Mouse (Mus musculus): ENCODE data around the gene Olfr461.

DNA sequence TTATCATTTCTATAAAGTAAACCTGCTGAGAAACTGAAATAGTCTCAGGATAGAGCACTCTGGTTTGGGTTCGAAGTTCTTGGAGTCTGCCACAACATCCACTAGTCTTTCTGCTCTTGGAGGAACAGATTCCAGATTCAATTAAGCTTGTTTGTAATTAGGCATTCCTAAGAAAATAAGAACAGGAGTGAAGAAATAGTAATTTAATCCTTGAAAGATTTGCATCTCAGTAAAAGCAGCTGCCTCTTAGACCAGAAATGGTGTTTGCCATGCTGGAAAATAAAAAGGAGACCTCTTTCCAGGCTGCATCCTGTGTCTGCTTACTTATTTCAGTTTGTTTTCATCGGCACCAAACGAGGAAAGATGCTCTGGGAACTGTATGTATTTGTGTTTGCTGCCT lies 61.6 kb downstream of the Olfr461 start, which contains the start of gene Tas2r108:
- TF ChIP-seq CTCF (IDR thresholded peaks at IDR 0.05; ENCODE audit: borderline replicate concordance, extremely low read depth, insufficient read depth, insufficient read length) (no peak), POLR2A (IDR thresholded peaks at IDR 0.05; ENCODE audit: borderline replicate concordance, extremely low read depth, insufficient read depth, insufficient read length, poor library complexity, severe bottlenecking) (no peak)
